Mouse (Mus musculus) brain, embryonic 14.5 days (tissue): ENCODE measurements around the gene Taar6.

ENCODE experiments used
- CTCF ChIP-seq: fragments of 200-500 bp; IDR thresholded peaks from 2 replicates; pipeline ENCODE4 v1.5.1; 2012; ENCODE audit warnings: inconsistent platforms, mild to moderate bottlenecking, moderate library complexity, borderline replicate concordance; ENCODE audit not compliant: insufficient read depth, insufficient read length; ENCODE audit errors: extremely low read depth
- POLR2A ChIP-seq: fragments of 200-500 bp; IDR thresholded peaks from 2 replicates; pipeline ENCODE4 v1.6.1; 2012; ENCODE audit warnings: mild to moderate bottlenecking, inconsistent platforms, borderline replicate concordance; ENCODE audit not compliant: poor library complexity, insufficient read depth, insufficient read length, severe bottlenecking; ENCODE audit errors: extremely low read depth

GRCm38 (mm10) chr10:24031347-24031746 lies 45.9 kb upstream of the Taar6 start:
- TF ChIP-seq CTCF (no peak), POLR2A (no peak)
